ENCODE assay signal across 8 mouse cellular contexts in genomic region chr19:6974211-6975205, GRCm38 (mm10). TPM values are rescaled to one million over a fixed set of nuclear protein-coding genes. Genes with fewer than 3 reads are reported as not detected.
DNase-seq lines count a peak whose midpoint lies in the region; ATAC-seq lines count a peak whose summit lies in the region.

Gene Ppp1r14b (plus strand): TSS chr19:6974968.

- H3K9me3 ChIP-seq in intestine, embryonic 14.5 days (ENCODE audit: control insufficient read depth, low read length), result no peaks in the 10 kb centered on the region
- no peaks in the 10 kb centered on the region for H3K9me3 ChIP-seq in limb, embryonic 11.5 days (ENCODE audit: control insufficient read depth, low read length)
- no peaks in the 10 kb centered on the region for H3K9me3 ChIP-seq in midbrain, embryonic 13.5 days

- peak within 1 kb of the TSS; percentile 81 for H3K9ac ChIP-seq in intestine, embryonic 14.5 days (ENCODE audit: low read length)
- peak within 1 kb of the TSS; percentile 68 for H3K9ac ChIP-seq in limb, embryonic 11.5 days (ENCODE audit: low read length)
- peak within 1 kb of the TSS; percentile 88 for H3K9ac ChIP-seq in midbrain, embryonic 13.5 days (replicated peaks)

- H3K27ac ChIP-seq in intestine, embryonic 14.5 days (ENCODE audit: low read depth), result peak within 1 kb of the TSS; percentile 86
- H3K27ac ChIP-seq in limb, embryonic 11.5 days (replicated peaks; ENCODE audit: low read depth, low read length), result peak within 1 kb of the TSS; percentile 73
- peak within 1 kb of the TSS; percentile 96 for H3K27ac ChIP-seq in midbrain, embryonic 13.5 days

- peaks cover 22% of the 10 kb centered on the region for H3K36me3 ChIP-seq in intestine, embryonic 14.5 days (ENCODE audit: control insufficient read depth, insufficient read depth, low read length)
- H3K36me3 ChIP-seq in limb, embryonic 11.5 days (ENCODE audit: control insufficient read depth, insufficient read depth, low read length), result peaks cover 9% of the 10 kb centered on the region; the same call in 1 of the 2 replicates
- H3K36me3 ChIP-seq in midbrain, embryonic 13.5 days, result peaks cover 22% of the 10 kb centered on the region

- 1% methylated on average over 70 of the region's 84 CpGs for WGBS in intestine, embryonic 14.5 days
- WGBS in limb, embryonic 11.5 days, result under 1% methylated on average over 51 of the region's 84 CpGs
- WGBS in midbrain, embryonic 13.5 days, result under 1% methylated on average over 53 of the region's 84 CpGs

- peak within 1 kb of the TSS; percentile 92 for H3K4me2 ChIP-seq in intestine, embryonic 14.5 days (ENCODE audit: low read length)
- H3K4me2 ChIP-seq in limb, embryonic 11.5 days (ENCODE audit: low read depth, severe bottlenecking), result peak within 1 kb of the TSS; percentile 94
- H3K4me2 ChIP-seq in midbrain, embryonic 13.5 days (replicated peaks), result peak within 1 kb of the TSS; percentile 87

- peaks cover 47% of the 10 kb centered on the region for H3K4me1 ChIP-seq in intestine, embryonic 14.5 days (replicated peaks; ENCODE audit: control insufficient read depth, insufficient read depth, low read length)
- H3K4me1 ChIP-seq in limb, embryonic 11.5 days (ENCODE audit: control insufficient read depth, insufficient read depth, low read length), result peaks cover 35% of the 10 kb centered on the region
- peaks cover 55% of the 10 kb centered on the region for H3K4me1 ChIP-seq in midbrain, embryonic 13.5 days (replicated peaks)

- peak; percentile 54 for ATAC-seq in intestine, embryonic 14.5 days (replicated peaks; ENCODE audit: low FRiP score, low TSS enrichment, low read depth)
- ATAC-seq in limb, embryonic 11.5 days (ENCODE audit: insufficient number of reproducible peaks, low FRiP score, low TSS enrichment, low read depth), result peak; percentile 40
- ATAC-seq in midbrain, embryonic 13.5 days, result peak; percentile 65

- no peaks in the 10 kb centered on the region for H3K27me3 ChIP-seq in intestine, embryonic 14.5 days (replicated peaks; ENCODE audit: control insufficient read depth, insufficient read depth, low read length)
- H3K27me3 ChIP-seq in limb, embryonic 11.5 days (ENCODE audit: control insufficient read depth, insufficient read depth, low read length), result no peaks in the 10 kb centered on the region
- peaks cover 22% of the 10 kb centered on the region for H3K27me3 ChIP-seq in midbrain, embryonic 13.5 days

- peak within 1 kb of the TSS; percentile 98 for H3K4me3 ChIP-seq in intestine, embryonic 14.5 days (ENCODE audit: low read depth, low read length)
- H3K4me3 ChIP-seq in limb, embryonic 11.5 days (ENCODE audit: low read depth, low read length), result peak within 1 kb of the TSS; percentile 54
- peak within 1 kb of the TSS; percentile 82 for H3K4me3 ChIP-seq in midbrain, embryonic 13.5 days (replicated peaks)

- peak; percentile 75 for DNase-seq in layer of hippocampus, adult 11-12 months (ENCODE audit: low spot score)
- DNase-seq in layer of hippocampus, adult 9-10 months (ENCODE audit: low spot score), result no peak
- DNase-seq in embryo, embryonic 11 days, result peak; percentile 95
- DNase-seq in gastrocnemius, postnatal 25 days, result peak; percentile 88
- DNase-seq in intestine, embryonic 14.5 days (ENCODE audit: low spot score), result peak; percentile 93
- DNase-seq in limb, embryonic 11.5 days (ENCODE audit: low spot score), result peak; percentile 91
- peak; percentile 53 to 69 for DNase-seq in spleen, postnatal 14 days (ENCODE audit: low spot score in 2 of 2)

RNA-seq across cellular contexts. Expression of gene Ppp1r14b, which starts in this region (rescaled TPM):
- total RNA-seq in gastrocnemius, postnatal 25 days (2021), result 100 to 1,000 TPM; 113 to 131 TPM
- 111 and 199 TPM in 2 replicates for polyA plus RNA-seq in intestine, embryonic 14.5 days (2014; fragmentation: Nextera tagmentation; extraction: Ambion mirVana)
- 282 and 293 TPM in 2 replicates for polyA plus RNA-seq in limb, embryonic 11.5 days (2014; fragmentation: Nextera tagmentation; extraction: Ambion mirVana)
- 116 and 151 TPM in 2 replicates for polyA plus RNA-seq in midbrain, embryonic 13.5 days (2015; fragmentation: Nextera tagmentation; extraction: Ambion mirVana)
